10 mouse cellular contexts compared by ENCODE assay signal in genomic region chr11:76530966-76531678, GRCm38 (mm10).
DNase-seq lines count a peak whose midpoint lies in the region; ATAC-seq and TF ChIP-seq lines count a peak whose summit lies in the region.
"Had no signal": no experiment of that assay in that cellular context is flagged by ENCODE, and none has a peak within 500 bp of the region (broad histone marks: within the 10 kb centered on the region; RNA-seq: fewer than 3 reads in every experiment).

No protein-coding gene starts in this region.

- no peak for TF ChIP-seq CTCF in left cerebral cortex, adult 2 months (IDR thresholded peaks at IDR 0.05)

- intact Hi-C loops in left cerebral cortex, adult 2 months (cut with DNase I) = loop anchor here (2.0 kb wide), 1 partner anchor 40 kb away; no protein-coding TSS in a partner anchor

- ATAC-seq in forebrain, embryonic 12.5 days (ENCODE audit: low FRiP score) = peak; percentile 68; the same call in 1 of the 2 replicates
- ATAC-seq: liver, postnatal 0 days had no signal

- 31% methylated on average over 7 of the region's 7 CpGs for WGBS in forebrain, embryonic 12.5 days

- peak overlapping the region; percentile 89 for H3K27ac ChIP-seq in left cerebral cortex, adult 2 months
- H3K27ac ChIP-seq in forebrain, embryonic 12.5 days = peak overlapping the region; percentile 42; the same call in 1 of the 2 replicates

- peaks cover 26% of the 10 kb centered on the region for H3K4me1 ChIP-seq in forebrain, embryonic 12.5 days

- H3K9me3 ChIP-seq in forebrain, embryonic 12.5 days = no peaks in the 10 kb centered on the region

- H3K4me3 ChIP-seq in left cerebral cortex, adult 2 months = no peak overlapping the region
- H3K4me3 ChIP-seq in forebrain, embryonic 12.5 days (replicated peaks) = no peak overlapping the region

- peak in 1 of 2 experiments; percentile 65 for DNase-seq in left cerebral cortex, adult 2 months (ENCODE audit: extremely low spot score in 1 of 2, low spot score in 2 of 2)
- DNase-seq in left cerebral cortex, adult 11 months (ENCODE audit: low spot score) = no peak
- peak; percentile 62 to 67 for DNase-seq in left cerebral cortex, adult 9 months (ENCODE audit: low spot score in 2 of 2)
- DNase-seq in right cerebral cortex, adult 2 months (ENCODE audit: low spot score in 2 of 2) = peak; percentile 57 to 63
- DNase-seq in gastrocnemius, postnatal 25 days = no peak
- no peak for DNase-seq in natural killer cell, adult 2 months (ENCODE audit: low spot score in 2 of 2)
- no peak for DNase-seq in urinary bladder, adult 2 months (ENCODE audit: low spot score)
- DNase-seq: cerebellum, adult 9-10 months; liver, postnatal 0 days had no signal

- H3K27me3 ChIP-seq in forebrain, embryonic 12.5 days = 0 out of 2 replicates have a peak, but pooled peaks cover 6% of the 10 kb centered on the region

- H3K4me2 ChIP-seq in forebrain, embryonic 12.5 days = no peak overlapping the region

- H3K9ac ChIP-seq in forebrain, embryonic 12.5 days = 0 out of 2 replicates have a peak overlapping the region, but pooled peaks have one; percentile 5
- H3K9ac ChIP-seq: liver, postnatal 0 days had no signal

- peaks cover 4% of the 10 kb centered on the region; the same call in 1 of the 2 replicates for H3K36me3 ChIP-seq in forebrain, embryonic 12.5 days (replicated peaks)

Comparison
In these comparisons a context has a peak if more than half of its experiments do, and no peak if none do; other contexts are left out.
1. DNase-seq: peak in left cerebral cortex, adult 9 months (2 of 2) and right cerebral cortex, adult 2 months (2 of 2); none in left cerebral cortex, adult 11 months (single experiment), gastrocnemius, postnatal 25 days (single experiment), natural killer cell, adult 2 months (0 of 2) and urinary bladder, adult 2 months (single experiment).